In the genomic region with DNA sequence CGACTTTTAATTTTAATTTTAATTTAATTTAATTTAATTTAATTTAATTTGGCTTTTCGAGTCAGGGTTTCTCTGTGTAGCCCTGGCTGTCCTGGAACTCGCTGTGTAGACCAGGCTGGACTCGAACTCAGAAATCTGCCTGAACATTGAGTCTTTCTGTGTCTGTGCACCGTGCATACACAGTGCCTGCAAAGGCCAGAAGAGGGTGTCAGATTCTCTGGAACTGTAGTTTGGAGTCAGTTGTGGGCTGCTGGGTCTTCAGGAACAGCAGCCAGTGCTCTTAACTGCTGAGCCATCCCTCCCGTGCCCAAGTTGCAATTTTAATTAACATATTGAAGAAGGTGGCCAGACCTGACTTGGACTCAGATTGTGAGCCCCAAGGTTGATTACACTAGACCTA, we compare ENCODE assay signal across 11 mouse cellular contexts. TPM values are rescaled to one million over a fixed set of nuclear protein-coding genes. Genes with fewer than 3 reads are reported as not detected.
DNase-seq lines count a peak whose midpoint lies in the region; ATAC-seq and TF ChIP-seq lines count a peak whose summit lies in the region.
"Had no signal": no experiment of that assay in that cellular context is flagged by ENCODE, and none has a peak within 500 bp of the region (broad histone marks: within the 10 kb centered on the region; RNA-seq: fewer than 3 reads in every experiment).

No protein-coding gene starts in this region.

- TF ChIP-seq CTCF in MEL (IDR thresholded peaks at IDR 0.05 in 2 of 3, conservative IDR thresholded peaks at IDR 0.05 in 1 of 3; ENCODE audit: control insufficient read depth in 1 of 3, insufficient read depth in 1 of 3, low read depth in 2 of 3, low read length in 3 of 3, poor library complexity in 1 of 3, severe bottlenecking in 1 of 3): peak in 1 of 3 experiments; percentile 43; a peak in 3 of 6 replicates

- TF ChIP-seq RAD21 in MEL (IDR thresholded peaks at IDR 0.05; ENCODE audit: low read depth, low read length): peak; percentile 17

- peaks cover 28% of the 10 kb centered on the region for H3K4me1 ChIP-seq in hindbrain, embryonic 10.5 days (replicated peaks)
- H3K4me1 ChIP-seq in hindbrain, embryonic 11.5 days (replicated peaks; ENCODE audit: control insufficient read depth, insufficient read depth, low read length): no peaks in the 10 kb centered on the region; the same call in 1 of the 2 replicates
- H3K4me1 ChIP-seq in MEL (ENCODE audit: control insufficient read depth in 1 of 2, insufficient read depth in 2 of 2, low read length in 2 of 2): peaks cover 13 to 35% of the 10 kb centered on the region in 2 experiments
- H3K4me1 ChIP-seq in liver, embryonic 11.5 days (replicated peaks; ENCODE audit: control insufficient read depth, insufficient read depth, low read length): peaks cover 13% of the 10 kb centered on the region

- TF ChIP-seq POLR2A in MEL (IDR thresholded peaks at IDR 0.05; ENCODE audit: control insufficient read depth in 1 of 2, insufficient read depth in 1 of 2, low read depth in 1 of 2, low read length in 2 of 2, poor library complexity in 1 of 2): no peak

- no peaks in the 10 kb centered on the region for H3K9me3 ChIP-seq in hindbrain, embryonic 10.5 days
- no peaks in the 10 kb centered on the region for H3K9me3 ChIP-seq in hindbrain, embryonic 11.5 days (ENCODE audit: control insufficient read depth, low read length)
- H3K9me3 ChIP-seq in MEL (replicated peaks; ENCODE audit: insufficient read depth, low read length): no peaks in the 10 kb centered on the region
- H3K9me3 ChIP-seq in liver, embryonic 11.5 days (ENCODE audit: control insufficient read depth, low read length): peaks cover 3% of the 10 kb centered on the region; the same call in 1 of the 2 replicates

- no peak overlapping the region; the same call in 1 of the 2 replicates for H3K9ac ChIP-seq in hindbrain, embryonic 11.5 days (ENCODE audit: low read depth, low read length)
- H3K9ac ChIP-seq in MEL (ENCODE audit: control insufficient read depth, low read depth, low read length, poor library complexity, severe bottlenecking): peak overlapping the region; percentile 18
- H3K9ac ChIP-seq in liver, embryonic 11.5 days (ENCODE audit: low read depth, low read length): no peak overlapping the region

- no peak overlapping the region for H3K4me2 ChIP-seq in hindbrain, embryonic 11.5 days (replicated peaks; ENCODE audit: low read depth, low read length)
- H3K4me2 ChIP-seq in liver, embryonic 11.5 days: peak overlapping the region; percentile 64

- WGBS in hindbrain, embryonic 10.5 days: 73% methylated on average over 6 of the region's 6 CpGs
- 70% methylated on average over 6 of the region's 6 CpGs for WGBS in hindbrain, embryonic 11.5 days
- 67% methylated on average over 6 of the region's 6 CpGs for WGBS in liver, embryonic 11.5 days

- peak overlapping the region; percentile 94; the same call in 1 of the 2 replicates for H3K27ac ChIP-seq in hindbrain, embryonic 10.5 days
- no peak overlapping the region for H3K27ac ChIP-seq in hindbrain, embryonic 11.5 days (ENCODE audit: low read depth, low read length)
- H3K27ac ChIP-seq in MEL (ENCODE audit: control insufficient read depth, low read depth, low read length): no peak overlapping the region
- H3K27ac ChIP-seq in liver, embryonic 11.5 days (ENCODE audit: low read depth, low read length): no peak overlapping the region

- H3K79me2 ChIP-seq in MEL (ENCODE audit: control insufficient read depth, insufficient read depth, low read length, poor library complexity): peaks cover 21% of the 10 kb centered on the region

- no peak for ATAC-seq in hindbrain, embryonic 11.5 days (ENCODE audit: low FRiP score)
- no peak for ATAC-seq in liver, embryonic 11.5 days (replicated peaks; ENCODE audit: low FRiP score)

- no peak for DNase-seq in hindbrain, embryonic 10.5 days (ENCODE audit: low spot score)
- no peak for DNase-seq in hindbrain, embryonic 11.5 days (ENCODE audit: low spot score)
- DNase-seq in 416B (ENCODE audit: low read depth) (peak; percentile 18), MEL (ENCODE audit: low read depth, low spot score) (peak; percentile 68)
- no peak for DNase-seq in liver, embryonic 11.5 days (ENCODE audit: low spot score)
- DNase-seq in urinary bladder, postnatal 25 days (ENCODE audit: low spot score): no peak
- no peak for DNase-seq in spleen, adult 12 weeks (ENCODE audit: low spot score)
- DNase-seq: gastrocnemius, postnatal 10 days; spleen, adult 18-20 months; thymus, postnatal 4 days had no signal

- no peak for TF ChIP-seq EP300 in MEL (IDR thresholded peaks at IDR 0.05; ENCODE audit: low read depth in 1 of 2, low read length in 2 of 2)

- no peaks in the 10 kb centered on the region for H3K27me3 ChIP-seq in hindbrain, embryonic 10.5 days (ENCODE audit: insufficient read depth, poor library complexity, severe bottlenecking)
- H3K27me3 ChIP-seq in hindbrain, embryonic 11.5 days (ENCODE audit: control insufficient read depth, insufficient read depth, low read length): no peaks in the 10 kb centered on the region
- H3K27me3 ChIP-seq in MEL (ENCODE audit: control insufficient read depth in 1 of 2, insufficient read depth in 2 of 2, low read length in 2 of 2): no peaks in the 10 kb centered on the region
- H3K27me3 ChIP-seq in liver, embryonic 11.5 days (replicated peaks; ENCODE audit: control insufficient read depth, insufficient read depth, low read length): no peaks in the 10 kb centered on the region

- peak overlapping the region; percentile 87; the same call in 1 of the 2 replicates for H3K4me3 ChIP-seq in hindbrain, embryonic 10.5 days
- no peak overlapping the region for H3K4me3 ChIP-seq in hindbrain, embryonic 11.5 days (ENCODE audit: low read depth, low read length)
- peak overlapping the region in 1 of 2 experiments; percentile 74; a peak in 2 of 4 replicates for H3K4me3 ChIP-seq in MEL (ENCODE audit: control insufficient read depth in 1 of 2, insufficient read depth in 1 of 2, low read depth in 2 of 2, low read length in 2 of 2)
- H3K4me3 ChIP-seq in liver, embryonic 11.5 days (ENCODE audit: low read depth, low read length): no peak overlapping the region

- peaks cover 25% of the 10 kb centered on the region for H3K36me3 ChIP-seq in hindbrain, embryonic 10.5 days
- no peaks in the 10 kb centered on the region for H3K36me3 ChIP-seq in hindbrain, embryonic 11.5 days (ENCODE audit: control insufficient read depth, insufficient read depth, low read length)
- peaks cover 3 to 21% of the 10 kb centered on the region in 2 experiments for H3K36me3 ChIP-seq in MEL (ENCODE audit: control insufficient read depth in 1 of 2, insufficient read depth in 2 of 2, low read length in 2 of 2)
- H3K36me3 ChIP-seq in liver, embryonic 11.5 days (ENCODE audit: control insufficient read depth, insufficient read depth, low read length): peaks cover 12% of the 10 kb centered on the region; the same call in 1 of the 2 replicates

TF ChIP-seq in MEL, 35 proteins besides CTCF, POLR2A, EP300 and RAD21:
- no peak for TF ChIP-seq ZC3H11A (IDR thresholded peaks at IDR 0.05; ENCODE audit: low read depth, low read length)
- TF ChIP-seq SMC3 (IDR thresholded peaks at IDR 0.05; ENCODE audit: low read depth, low read length): peak; percentile 47
TF ChIP-seq in MEL: peak in this region for 1.

RNA-seq across cellular contexts. Expression of a gene that starts 2.7 kb away (rescaled TPM):
- polyA plus RNA-seq in hindbrain, embryonic 10.5 days (2016; fragmentation: Nextera tagmentation; extraction: Ambion mirVana): 210 and 236 TPM in 2 replicates
- 164 and 169 TPM in 2 replicates for polyA plus RNA-seq in hindbrain, embryonic 11.5 days (2014; fragmentation: Nextera tagmentation; extraction: Ambion mirVana)
- total RNA-seq in MEL (2012; rRNA removed): 142 and 155 TPM in 2 replicates
- polyA plus RNA-seq in MEL (2012; ENCODE audit: insufficient read depth in 1 of 2, insufficient read length in 2 of 2, low read depth in 1 of 2, low replicate concordance in 2 of 2, missing spikeins in 1 of 2): 100 to 1,000 TPM in 1 of 2 experiments, not detected in 1; 112 TPM
- 133 and 135 TPM in 2 replicates for polyA plus RNA-seq in liver, embryonic 11.5 days (2014; fragmentation: Nextera tagmentation; extraction: Ambion mirVana)

RNA-seq across cellular contexts. Expression of a gene that starts 25.3 kb away (rescaled TPM):
- 0.16 and 0.20 TPM in 2 replicates for polyA plus RNA-seq in hindbrain, embryonic 10.5 days (2016; fragmentation: Nextera tagmentation; extraction: Ambion mirVana)
- polyA plus RNA-seq in hindbrain, embryonic 11.5 days (2014; fragmentation: Nextera tagmentation; extraction: Ambion mirVana): 0.17 TPM in 1 of 2 replicates, not detected in the other
- not detected in 2 replicates for total RNA-seq in MEL (2012; rRNA removed)
- polyA plus RNA-seq in MEL (2012; ENCODE audit: insufficient read depth in 1 of 2, insufficient read length in 2 of 2, low read depth in 1 of 2, low replicate concordance in 2 of 2, missing spikeins in 1 of 2): under 1 TPM in 1 of 2 experiments, not detected in 1; 0.11 TPM
- 0.16 TPM in 1 of 2 replicates, not detected in the other for polyA plus RNA-seq in liver, embryonic 11.5 days (2014; fragmentation: Nextera tagmentation; extraction: Ambion mirVana)
- total RNA-seq: gastrocnemius, postnatal 10 days had no signal
- polyA plus RNA-seq: liver, embryonic 16.5 days had no signal

RNA-seq across cellular contexts. Expression of a gene that starts 39.4 kb away (rescaled TPM):
- polyA plus RNA-seq in hindbrain, embryonic 10.5 days (2016; fragmentation: Nextera tagmentation; extraction: Ambion mirVana): 8.6 and 11.1 TPM in 2 replicates
- 8.1 and 10.0 TPM in 2 replicates for polyA plus RNA-seq in hindbrain, embryonic 11.5 days (2014; fragmentation: Nextera tagmentation; extraction: Ambion mirVana)
- 77.5 and 127 TPM in 2 replicates for total RNA-seq in MEL (2012; rRNA removed)
- 10 to 100 TPM in 1 of 2 experiments, not detected in 1; 53.5 TPM for polyA plus RNA-seq in MEL (2012; ENCODE audit: insufficient read depth in 1 of 2, insufficient read length in 2 of 2, low read depth in 1 of 2, low replicate concordance in 2 of 2, missing spikeins in 1 of 2)
- polyA plus RNA-seq in liver, embryonic 11.5 days (2014; fragmentation: Nextera tagmentation; extraction: Ambion mirVana): 39.0 and 44.1 TPM in 2 replicates

RNA-seq across cellular contexts. Expression of a gene that starts 57.4 kb away (rescaled TPM):
- 45.8 and 84.5 TPM in 2 replicates for polyA plus RNA-seq in hindbrain, embryonic 10.5 days (2016; fragmentation: Nextera tagmentation; extraction: Ambion mirVana)
- 77.9 and 81.2 TPM in 2 replicates for polyA plus RNA-seq in hindbrain, embryonic 11.5 days (2014; fragmentation: Nextera tagmentation; extraction: Ambion mirVana)
- total RNA-seq in MEL (2012; rRNA removed): 56.8 and 66.2 TPM in 2 replicates
- 10 to 100 TPM in 1 of 2 experiments, not detected in 1; 77.7 TPM for polyA plus RNA-seq in MEL (2012; ENCODE audit: insufficient read depth in 1 of 2, insufficient read length in 2 of 2, low read depth in 1 of 2, low replicate concordance in 2 of 2, missing spikeins in 1 of 2)
- 78.6 and 80.2 TPM in 2 replicates for polyA plus RNA-seq in liver, embryonic 11.5 days (2014; fragmentation: Nextera tagmentation; extraction: Ambion mirVana)

Comparison
In these comparisons a context has a peak if more than half of its experiments do, and no peak if none do; other contexts are left out.
1. DNase-seq: peak in 416B (single experiment) and MEL (single experiment); none in hindbrain, embryonic 10.5 days (single experiment), hindbrain, embryonic 11.5 days (single experiment), liver, embryonic 11.5 days (single experiment), urinary bladder, postnatal 25 days (single experiment) and spleen, adult 12 weeks (single experiment).